Mouse (Mus musculus): ENCODE measurements around the gene Plekhg3. TPM values are rescaled to one million over a fixed set of nuclear protein-coding genes. Genes with fewer than 3 reads are reported as not detected.
A peak's percentile ranks its signal among the peaks of the same experiment; 100 is the strongest.

The Plekhg3 gene
- total and polyA plus RNA-seq, 2 experiments from 2014 or later: 1.2 to 6.2 TPM

- Histone ChIP-seq H3K27me3 (ENCODE audit: insufficient read depth, low read length) (no peaks in the 10 kb centered on the region), H3K36me3 (ENCODE audit: insufficient read depth, low read length) (peaks cover 28% of the 10 kb centered on the region), H3K4me2 (ENCODE audit: low read depth, low read length, poor library complexity, severe bottlenecking) (no peak overlapping the region), H3K9ac (replicated peaks; ENCODE audit: low read length, poor library complexity, severe bottlenecking) (no peak overlapping the region), H3K9me3 (ENCODE audit: low read length) (no peaks in the 10 kb centered on the region), H3K27ac (ENCODE audit: low read depth, low read length) (no peak overlapping the region), H3K4me3 (ENCODE audit: low read depth, low read length) (no peak overlapping the region), H3K4me1 (ENCODE audit: insufficient read depth, low read length) (no peaks in the 10 kb centered on the region)
- ATAC-seq (ENCODE audit: low FRiP score): no peak
- DNase-seq (ENCODE audit: low spot score): peak; percentile 27
- WGBS: 79% methylated on average over 6 of the region's 6 CpGs
- TF ChIP-seq CTCF (IDR thresholded peaks at IDR 0.05): no peak
Observed at GRCm38 (mm10) chr12:76623374-76623773, 92.7 kb downstream of the Plekhg3 start.

Small RNA genes within 50 kb of the gene (microRNA-seq; reads per million reads assigned to microRNA genes)
- not detected for gene Mir5135 (ENCODE audit: borderline number of aligned reads)

Other genes with a start within 250 kb of the Plekhg3 start
- 17.2 and 18.0 TPM in 2 replicates for gene Akap5, start 206.0 kb upstream of the Plekhg3 start, total RNA-seq (2014; rRNA removed)
- gene Akap5, start 206.0 kb upstream of the Plekhg3 start, polyA plus RNA-seq (2015; fragmentation: Nextera tagmentation; extraction: Ambion mirVana): 9.4 and 10.7 TPM in 2 replicates
- 19.9 and 24.4 TPM in 2 replicates for gene Zbtb25, start 161.3 kb upstream of the Plekhg3 start, total RNA-seq (2014; rRNA removed)
- gene Zbtb25, start 161.3 kb upstream of the Plekhg3 start, polyA plus RNA-seq (2015; fragmentation: Nextera tagmentation; extraction: Ambion mirVana): 10.9 and 11.5 TPM in 2 replicates
- 2.9 and 3.4 TPM in 2 replicates for gene Zbtb1, start 160.6 kb upstream of the Plekhg3 start, total RNA-seq (2014; rRNA removed)
- 1.7 and 1.9 TPM in 2 replicates for gene Zbtb1, start 160.6 kb upstream of the Plekhg3 start, polyA plus RNA-seq (2015; fragmentation: Nextera tagmentation; extraction: Ambion mirVana)
- 10.2 and 13.6 TPM in 2 replicates for gene Hspa2, start 126.7 kb upstream of the Plekhg3 start, total RNA-seq (2014; rRNA removed)
- 7.6 and 8.8 TPM in 2 replicates for gene Hspa2, start 126.7 kb upstream of the Plekhg3 start, polyA plus RNA-seq (2015; fragmentation: Nextera tagmentation; extraction: Ambion mirVana)
- gene Ppp1r36, start 113.4 kb upstream of the Plekhg3 start, total RNA-seq (2014; rRNA removed): 0.27 and 0.94 TPM in 2 replicates
- 1.5 and 2.0 TPM in 2 replicates for gene Ppp1r36, start 113.4 kb upstream of the Plekhg3 start, polyA plus RNA-seq (2015; fragmentation: Nextera tagmentation; extraction: Ambion mirVana)
- 31.1 and 32.8 TPM in 2 replicates for gene Sptb, start 179.7 kb downstream of the Plekhg3 start, total RNA-seq (2014; rRNA removed)
- 4.3 and 4.8 TPM in 2 replicates for gene Sptb, start 179.7 kb downstream of the Plekhg3 start, polyA plus RNA-seq (2015; fragmentation: Nextera tagmentation; extraction: Ambion mirVana)
- gene Churc1, start 234.6 kb downstream of the Plekhg3 start, total RNA-seq (2014; rRNA removed): 60.3 and 66.9 TPM in 2 replicates
- 120 and 124 TPM in 2 replicates for gene Churc1, start 234.6 kb downstream of the Plekhg3 start, polyA plus RNA-seq (2015; fragmentation: Nextera tagmentation; extraction: Ambion mirVana)
- gene Fntb, start 234.7 kb downstream of the Plekhg3 start, total RNA-seq (2014; rRNA removed): 33.3 and 34.3 TPM in 2 replicates
- 36.6 and 37.8 TPM in 2 replicates for gene Fntb, start 234.7 kb downstream of the Plekhg3 start, polyA plus RNA-seq (2015; fragmentation: Nextera tagmentation; extraction: Ambion mirVana)